Mouse (Mus musculus): ENCODE measurements around the gene Tmem229b. TPM values are rescaled to one million over a fixed set of nuclear protein-coding genes. Genes with fewer than 3 reads are reported as not detected.

Gene Tmem229b
- polyA plus RNA-seq, 1 experiment: 60.9 TPM

- Histone ChIP-seq H3K4me3 (ENCODE audit: insufficient read depth, low read length) (no peak overlapping the region), H3K27ac (ENCODE audit: insufficient read depth, low read depth, low read length) (no peak overlapping the region), H3K4me1 (ENCODE audit: control insufficient read depth, insufficient read depth, low read length) (0 out of 2 replicates have a peak, but pooled peaks cover 2% of the 10 kb centered on the region)
- TF ChIP-seq POLR2A (IDR thresholded peaks at IDR 0.05; ENCODE audit: borderline replicate concordance, low read depth, low read length) (no peak), CTCF (IDR thresholded peaks at IDR 0.05; ENCODE audit: low read depth, low read length) (no peak)
These were observed 93.0 kb downstream of the Tmem229b start for GRCm38 (mm10) chr12:78914458-78914857.

Other genes starting within 250 kb of the Tmem229b start
- gene Atp6v1d, start 146.0 kb downstream of the Tmem229b start, polyA plus RNA-seq (2012; ENCODE audit: insufficient read depth, insufficient read length, missing spikeins): 138 and 153 TPM in 2 replicates
- 40.7 and 44.0 TPM in 2 replicates for gene Eif2s1, start 145.8 kb downstream of the Tmem229b start, polyA plus RNA-seq (2012; ENCODE audit: insufficient read depth, insufficient read length, missing spikeins)
- not detected in 2 replicates for gene Plek2, start 100.7 kb downstream of the Tmem229b start, polyA plus RNA-seq (2012; ENCODE audit: insufficient read depth, insufficient read length, missing spikeins)
- gene Plekhh1, start 21.5 kb upstream of the Tmem229b start, polyA plus RNA-seq (2012; ENCODE audit: insufficient read depth, insufficient read length, missing spikeins): 0.17 and 0.25 TPM in 2 replicates
- gene Pigh, start 82.0 kb upstream of the Tmem229b start, polyA plus RNA-seq (2012; ENCODE audit: insufficient read depth, insufficient read length, missing spikeins): 13.3 and 15.9 TPM in 2 replicates
- 0.90 and 1.5 TPM in 2 replicates for gene Arg2, start 123.2 kb upstream of the Tmem229b start, polyA plus RNA-seq (2012; ENCODE audit: insufficient read depth, insufficient read length, missing spikeins)
- 77.7 and 94.5 TPM in 2 replicates for gene Vti1b, start 165.0 kb upstream of the Tmem229b start, polyA plus RNA-seq (2012; ENCODE audit: insufficient read depth, insufficient read length, missing spikeins)
- gene Rdh11, start 184.7 kb upstream of the Tmem229b start, polyA plus RNA-seq (2012; ENCODE audit: insufficient read depth, insufficient read length, missing spikeins): 22.6 and 22.7 TPM in 2 replicates
- 0.98 and 0.99 TPM in 2 replicates for gene Rdh12, start 201.3 kb upstream of the Tmem229b start, polyA plus RNA-seq (2012; ENCODE audit: insufficient read depth, insufficient read length, missing spikeins)

Data from bone marrow macrophage, adult 2 months (primary cell).